Mouse (Mus musculus): Measurements from ENCODE around the gene Amh. TPM values are rescaled to one million over a fixed set of nuclear protein-coding genes. Genes with fewer than 3 reads are reported as not detected.

The Amh gene
- total and polyA plus RNA-seq, 2 experiments from 2014 or later, result 0.18 to 4.0 TPM

- no peak for ATAC-seq (ENCODE audit: insufficient read depth, low read depth)
- DNase-seq (ENCODE audit: low spot score), result no peak
- Histone ChIP-seq H3K9me3 (replicated peaks; ENCODE audit: control insufficient read depth, low read length) (no peaks in the 10 kb centered on the region), H3K27me3 (ENCODE audit: control insufficient read depth, insufficient read depth, low read length) (no peaks in the 10 kb centered on the region), H3K4me3 (ENCODE audit: low read depth, low read length) (no peak overlapping the region), H3K9ac (replicated peaks; ENCODE audit: low read depth, low read length) (no peak overlapping the region), H3K27ac (ENCODE audit: low read depth) (no peak overlapping the region), H3K4me2 (ENCODE audit: low read depth, low read length) (no peak overlapping the region), H3K36me3 (replicated peaks; ENCODE audit: control insufficient read depth, insufficient read depth, low read length) (peaks cover 82% of the 10 kb centered on the region), H3K4me1 (ENCODE audit: control insufficient read depth, insufficient read depth) (peaks cover 29% of the 10 kb centered on the region)
- 59% methylated on average over 4 of the region's 4 CpGs for WGBS
- TF ChIP-seq EP300 (IDR thresholded peaks at IDR 0.05; ENCODE audit: low read depth), result no peak
- TF ChIP-seq CTCF (IDR thresholded peaks at IDR 0.05; ENCODE audit: low read depth), result no peak
These were observed 29.3 kb upstream of the Amh start for GRCm38 (mm10) chr10:80775731-80776130.

- DNase-seq (ENCODE audit: low spot score) (no peak), ATAC-seq (ENCODE audit: insufficient read depth, low read depth) (no peak)
- H3K27ac ChIP-seq (ENCODE audit: low read depth), result no peak overlapping the region
- H3K9me3 ChIP-seq (replicated peaks; ENCODE audit: control insufficient read depth, low read length), result no peaks in the 10 kb centered on the region
- H3K9ac ChIP-seq (replicated peaks; ENCODE audit: low read depth, low read length), result no peak overlapping the region
- H3K36me3 ChIP-seq (replicated peaks; ENCODE audit: control insufficient read depth, insufficient read depth, low read length), result peaks cover 82% of the 10 kb centered on the region
- TF ChIP-seq CTCF (IDR thresholded peaks at IDR 0.05; ENCODE audit: low read depth) (no peak), EP300 (IDR thresholded peaks at IDR 0.05; ENCODE audit: low read depth) (no peak)
- peaks cover 29% of the 10 kb centered on the region for H3K4me1 ChIP-seq (ENCODE audit: control insufficient read depth, insufficient read depth)
- H3K4me2 ChIP-seq (ENCODE audit: low read depth, low read length), result no peak overlapping the region
- H3K27me3 ChIP-seq (ENCODE audit: control insufficient read depth, insufficient read depth, low read length), result no peaks in the 10 kb centered on the region
- 69% methylated on average over 6 of the region's 6 CpGs for WGBS
- H3K4me3 ChIP-seq (ENCODE audit: low read depth, low read length), result no peak overlapping the region
These were observed 28.6 kb upstream of the Amh start for GRCm38 (mm10) chr10:80776358-80776869.

GRCm38 (mm10) chr10:80777123-80777522 lies 27.9 kb upstream of the Amh start:
- Histone ChIP-seq H3K4me1 (ENCODE audit: control insufficient read depth, insufficient read depth) (peaks cover 29% of the 10 kb centered on the region), H3K9me3 (replicated peaks; ENCODE audit: control insufficient read depth, low read length) (no peaks in the 10 kb centered on the region), H3K4me2 (ENCODE audit: low read depth, low read length) (no peak overlapping the region), H3K27me3 (ENCODE audit: control insufficient read depth, insufficient read depth, low read length) (no peaks in the 10 kb centered on the region), H3K27ac (ENCODE audit: low read depth) (no peak overlapping the region), H3K4me3 (ENCODE audit: low read depth, low read length) (no peak overlapping the region), H3K36me3 (replicated peaks; ENCODE audit: control insufficient read depth, insufficient read depth, low read length) (peaks cover 82% of the 10 kb centered on the region), H3K9ac (replicated peaks; ENCODE audit: low read depth, low read length) (no peak overlapping the region)
- DNase-seq (ENCODE audit: low spot score), result no peak
- WGBS, result 75% methylated on average over 5 of the region's 5 CpGs
- TF ChIP-seq EP300 (IDR thresholded peaks at IDR 0.05; ENCODE audit: low read depth), result no peak
- TF ChIP-seq CTCF (IDR thresholded peaks at IDR 0.05; ENCODE audit: low read depth), result no peak
- ATAC-seq (ENCODE audit: insufficient read depth, low read depth), result no peak

GRCm38 (mm10) chr10:80779565-80779964 lies 25.5 kb upstream of the Amh start:
- H3K4me1 ChIP-seq (ENCODE audit: control insufficient read depth, insufficient read depth), result peaks cover 14% of the 10 kb centered on the region
- H3K27me3 ChIP-seq (ENCODE audit: control insufficient read depth, insufficient read depth, low read length), result no peaks in the 10 kb centered on the region
- no peak overlapping the region for H3K4me3 ChIP-seq (ENCODE audit: low read depth, low read length)
- DNase-seq (ENCODE audit: low spot score) (no peak), ATAC-seq (ENCODE audit: insufficient read depth, low read depth) (no peak)
- no peak for TF ChIP-seq CTCF (IDR thresholded peaks at IDR 0.05; ENCODE audit: low read depth)
- TF ChIP-seq EP300 (IDR thresholded peaks at IDR 0.05; ENCODE audit: low read depth), result no peak
- H3K9ac ChIP-seq (replicated peaks; ENCODE audit: low read depth, low read length), result no peak overlapping the region
- H3K27ac ChIP-seq (ENCODE audit: low read depth), result no peak overlapping the region
- no peaks in the 10 kb centered on the region for H3K9me3 ChIP-seq (replicated peaks; ENCODE audit: control insufficient read depth, low read length)
- peaks cover 86% of the 10 kb centered on the region for H3K36me3 ChIP-seq (replicated peaks; ENCODE audit: control insufficient read depth, insufficient read depth, low read length)
- H3K4me2 ChIP-seq (ENCODE audit: low read depth, low read length), result no peak overlapping the region

GRCm38 (mm10) chr10:80784302-80784701 lies 20.7 kb upstream of the Amh start:
- WGBS, result 100% methylated on average over 2 of the region's 2 CpGs
- no peak overlapping the region for H3K9ac ChIP-seq (replicated peaks; ENCODE audit: low read depth, low read length)
- H3K9me3 ChIP-seq (replicated peaks; ENCODE audit: control insufficient read depth, low read length), result no peaks in the 10 kb centered on the region
- no peak overlapping the region for H3K4me3 ChIP-seq (ENCODE audit: low read depth, low read length)
- no peak for TF ChIP-seq CTCF (IDR thresholded peaks at IDR 0.05; ENCODE audit: low read depth)
- no peak overlapping the region for H3K4me2 ChIP-seq (ENCODE audit: low read depth, low read length)
- H3K36me3 ChIP-seq (replicated peaks; ENCODE audit: control insufficient read depth, insufficient read depth, low read length), result peaks cover 90% of the 10 kb centered on the region
- ATAC-seq (ENCODE audit: insufficient read depth, low read depth) (no peak), DNase-seq (ENCODE audit: low spot score) (no peak)
- H3K27me3 ChIP-seq (ENCODE audit: control insufficient read depth, insufficient read depth, low read length), result no peaks in the 10 kb centered on the region
- peaks cover 6% of the 10 kb centered on the region for H3K4me1 ChIP-seq (ENCODE audit: control insufficient read depth, insufficient read depth)
- H3K27ac ChIP-seq (ENCODE audit: low read depth), result no peak overlapping the region

- H3K9me3 ChIP-seq (replicated peaks; ENCODE audit: control insufficient read depth, low read length), result no peaks in the 10 kb centered on the region
- H3K27me3 ChIP-seq (ENCODE audit: control insufficient read depth, insufficient read depth, low read length), result no peaks in the 10 kb centered on the region
- H3K27ac ChIP-seq (ENCODE audit: low read depth), result no peak overlapping the region
- H3K4me2 ChIP-seq (ENCODE audit: low read depth, low read length), result no peak overlapping the region
- 87% methylated on average over 12 of the region's 12 CpGs for WGBS
- TF ChIP-seq CTCF (IDR thresholded peaks at IDR 0.05; ENCODE audit: low read depth), result no peak
- TF ChIP-seq EP300 (IDR thresholded peaks at IDR 0.05; ENCODE audit: low read depth), result no peak
- H3K4me1 ChIP-seq (ENCODE audit: control insufficient read depth, insufficient read depth), result peaks cover 6% of the 10 kb centered on the region
- DNase-seq (ENCODE audit: low spot score) (no peak), ATAC-seq (ENCODE audit: insufficient read depth, low read depth) (no peak)
- H3K4me3 ChIP-seq (ENCODE audit: low read depth, low read length), result no peak overlapping the region
- H3K9ac ChIP-seq (replicated peaks; ENCODE audit: low read depth, low read length), result no peak overlapping the region
- H3K36me3 ChIP-seq (replicated peaks; ENCODE audit: control insufficient read depth, insufficient read depth, low read length), result peaks cover 92% of the 10 kb centered on the region
These were observed 20.2 kb upstream of the Amh start for GRCm38 (mm10) chr10:80784871-80785270.

Measured in heart, postnatal 0 days (tissue).